Mouse (Mus musculus) limb, embryonic 13.5 days (tissue): Measurements from ENCODE around the gene Gm43064. TPM values are rescaled to one million over a fixed set of nuclear protein-coding genes. Genes with fewer than 3 reads are reported as not detected.
"Not testable (repeated sequence)": the region's sequence is repeated elsewhere in the genome, so short reads cannot be mapped to it uniquely, and the experiment has no call there.

Experiments
- ATAC-seq: fragments of 200-750 bp; cut with Nextera tagmentation; 2 replicates; pipeline ENCODE4 v1.8.0; 2017; ENCODE audit warnings: low read depth, moderate number of reproducible peaks, moderate TSS enrichment; ENCODE audit not compliant: low FRiP score
- H3K27ac ChIP-seq: fragments of 300-500 bp; sonication (generic); 2 replicates; pipeline ENCODE4 v1.5.1; 2015; ENCODE audit warnings: inconsistent platforms, mild to moderate bottlenecking, moderate library complexity
- H3K27me3 ChIP-seq: fragments of 300-500 bp; sonication (generic); 2 replicates; pipeline ENCODE4 v1.6.1; 2015; ENCODE audit warnings: mild to moderate bottlenecking, inconsistent platforms
- H3K36me3 ChIP-seq: fragments of 300-500 bp; sonication (generic); 2 replicates; pipeline ENCODE4 v1.6.1; 2015; ENCODE audit warnings: inconsistent platforms, mild to moderate bottlenecking, moderate library complexity
- H3K4me1 ChIP-seq: fragments of 300-500 bp; sonication (generic); 2 replicates; pipeline ENCODE4 v1.6.1; 2015; ENCODE audit warnings: inconsistent platforms
- H3K4me2 ChIP-seq: fragments of 300-500 bp; sonication (generic); replicated peaks from 2 replicates; pipeline ENCODE4 v1.6.1; 2015; ENCODE audit warnings: inconsistent platforms, mild to moderate bottlenecking, moderate library complexity
- H3K4me3 ChIP-seq: fragments of 300-500 bp; sonication (generic); 2 replicates; pipeline ENCODE4 v1.5.1; 2015; ENCODE audit warnings: moderate library complexity, mild to moderate bottlenecking, inconsistent platforms
- H3K9ac ChIP-seq: fragments of 300-500 bp; sonication (generic); 2 replicates; pipeline ENCODE4 v1.6.1; 2015; ENCODE audit warnings: mild to moderate bottlenecking, inconsistent platforms
- H3K9me3 ChIP-seq: fragments of 300-500 bp; sonication (generic); 2 replicates; pipeline ENCODE4 v1.6.1; 2016; ENCODE audit warnings: inconsistent platforms
- WGBS: fragments of 180-500 bp; shearing (Covaris S2); methylation state at CpG from one replicate; pipeline ENCODE4 v1.1.7; 2015; 5-methylcytosine and 5-hydroxymethylcytosine counted together
- polyA plus RNA-seq: library from polyadenylated mRNA; unstranded; fragments of >200 nt; fragmentation: Nextera tagmentation; extraction: Ambion mirVana; gene quantifications from 2 replicates; pipeline ENCODE4 v1.2.1, GENCODE M21; 2015

Gm43064 gene
- polyA plus RNA-seq, 1 experiment from 2014 or later: 0.34 TPM

GRCm38 (mm10) chr3:103805671-103806070 is 3.7 kb upstream of the Gm43064 start:
- Histone ChIP-seq H3K4me3 (no peak overlapping the region), H3K4me1 (peaks cover 22% of the 10 kb centered on the region), H3K9ac (no peak overlapping the region), H3K27me3 (no peaks in the 10 kb centered on the region), H3K27ac (no peak overlapping the region), H3K9me3 (no peaks in the 10 kb centered on the region), H3K36me3 (peaks cover 49% of the 10 kb centered on the region), H3K4me2 (no peak overlapping the region)
- 92% methylated on average over 1 of the region's 1 CpGs for WGBS
- ATAC-seq: no peak

- Histone ChIP-seq H3K27me3 (no peaks in the 10 kb centered on the region), H3K4me2 (peak overlapping the region; percentile 80), H3K9me3 (no peaks in the 10 kb centered on the region), H3K4me1 (peaks cover 14% of the 10 kb centered on the region), H3K27ac (peak overlapping the region; percentile 88), H3K4me3 (peak overlapping the region; percentile 80), H3K36me3 (peaks cover 32% of the 10 kb centered on the region), H3K9ac (peak overlapping the region; percentile 88)
- ATAC-seq: peak; percentile 45; the same call in 1 of the 2 replicates
- 2% methylated on average over 14 of the region's 14 CpGs for WGBS
Observed at GRCm38 (mm10) chr3:103809799-103810150, 402 bp downstream of the Gm43064 start.

GRCm38 (mm10) chr3:103810967-103811366 is 1.6 kb downstream of the Gm43064 start:
- H3K4me3 ChIP-seq: no peak overlapping the region
- H3K9me3 ChIP-seq: no peaks in the 10 kb centered on the region
- H3K9ac ChIP-seq: no peak overlapping the region
- H3K36me3 ChIP-seq: peaks cover 33% of the 10 kb centered on the region
- peaks cover 14% of the 10 kb centered on the region for H3K4me1 ChIP-seq
- no peaks in the 10 kb centered on the region for H3K27me3 ChIP-seq
- no peak for ATAC-seq
- no peak overlapping the region for H3K4me2 ChIP-seq
- WGBS: 92% methylated on average over 6 of the region's 6 CpGs
- no peak overlapping the region for H3K27ac ChIP-seq

GRCm38 (mm10) chr3:103827548-103827947 is 18.2 kb downstream of the Gm43064 start:
- Histone ChIP-seq H3K27ac (no peak overlapping the region), H3K9me3 (no peaks in the 10 kb centered on the region), H3K4me2 (no peak overlapping the region), H3K4me1 (no peaks in the 10 kb centered on the region), H3K4me3 (no peak overlapping the region), H3K27me3 (no peaks in the 10 kb centered on the region), H3K36me3 (peaks cover 11% of the 10 kb centered on the region), H3K9ac (no peak overlapping the region)
- no peak for ATAC-seq

- Histone ChIP-seq H3K4me3 (no peak overlapping the region), H3K36me3 (no peaks in the 10 kb centered on the region), H3K9ac (no peak overlapping the region), H3K4me1 (no peaks in the 10 kb centered on the region), H3K4me2 (no peak overlapping the region), H3K27ac (no peak overlapping the region), H3K9me3 (no peaks in the 10 kb centered on the region), H3K27me3 (no peaks in the 10 kb centered on the region)
- ATAC-seq: no peak
- WGBS: 84% methylated on average over 3 of the region's 3 CpGs
Observed at GRCm38 (mm10) chr3:103829036-103829435, 19.7 kb downstream of the Gm43064 start.

- ATAC-seq, H3K4me1 ChIP-seq: not testable (repeated sequence)
Observed at GRCm38 (mm10) chr3:103830681-103831080, 21.3 kb downstream of the Gm43064 start.

GRCm38 (mm10) chr3:103831146-103831545 is 21.8 kb downstream of the Gm43064 start:
- no peaks in the 10 kb centered on the region for H3K9me3 ChIP-seq
- no peaks in the 10 kb centered on the region for H3K4me1 ChIP-seq
- no peak overlapping the region for H3K27ac ChIP-seq
- WGBS: 79% methylated on average over 7 of the region's 7 CpGs
- ATAC-seq: no peak
- H3K4me3 ChIP-seq: no peak overlapping the region
- H3K27me3 ChIP-seq: no peaks in the 10 kb centered on the region
- no peak overlapping the region for H3K4me2 ChIP-seq
- no peak overlapping the region for H3K9ac ChIP-seq
- H3K36me3 ChIP-seq: no peaks in the 10 kb centered on the region

More at GRCm38 (mm10) chr3:103830681-103831080, 21.3 kb downstream of the Gm43064 start:
- H3K4me3 ChIP-seq, H3K27ac ChIP-seq, H3K36me3 ChIP-seq, H3K27me3 ChIP-seq, H3K4me2 ChIP-seq, H3K9ac ChIP-seq, H3K9me3 ChIP-seq: not testable (repeated sequence)
- WGBS: 42% methylated on average over 1 of the region's 1 CpGs

- no peak for ATAC-seq
- Histone ChIP-seq H3K27me3 (no peaks in the 10 kb centered on the region), H3K9ac (no peak within 1 kb of the TSS), H3K36me3 (no peaks in the 10 kb centered on the region), H3K4me3 (no peak within 1 kb of the TSS), H3K4me1 (no peaks in the 10 kb centered on the region), H3K4me2 (no peak within 1 kb of the TSS), H3K9me3 (no peaks in the 10 kb centered on the region), H3K27ac (no peak within 1 kb of the TSS)
Observed at GRCm38 (mm10) chr3:103832426-103832825, 23.1 kb downstream of the Gm43064 start, which contains the start of gene Bcl2l15. Gene Bcl2l15 (plus strand): TSS chr3:103832601.

GRCm38 (mm10) chr3:103834001-103834400 is 24.6 kb downstream of the Gm43064 start:
- H3K4me3 ChIP-seq: no peak overlapping the region
- no peaks in the 10 kb centered on the region for H3K27me3 ChIP-seq
- no peaks in the 10 kb centered on the region for H3K9me3 ChIP-seq
- H3K4me2 ChIP-seq: no peak overlapping the region
- no peaks in the 10 kb centered on the region for H3K36me3 ChIP-seq
- no peaks in the 10 kb centered on the region for H3K4me1 ChIP-seq
- H3K27ac ChIP-seq: no peak overlapping the region
- H3K9ac ChIP-seq: no peak overlapping the region
- WGBS: 89% methylated on average over 2 of the region's 2 CpGs
- no peak for ATAC-seq

- Histone ChIP-seq H3K27ac (no peak overlapping the region), H3K4me1 (no peaks in the 10 kb centered on the region), H3K4me2 (no peak overlapping the region), H3K9me3 (no peaks in the 10 kb centered on the region), H3K4me3 (no peak overlapping the region), H3K9ac (peak overlapping the region; percentile 20; the same call in 1 of the 2 replicates), H3K36me3 (no peaks in the 10 kb centered on the region), H3K27me3 (no peaks in the 10 kb centered on the region)
- ATAC-seq: no peak
- WGBS: 69% methylated on average over 6 of the region's 6 CpGs
Observed at GRCm38 (mm10) chr3:103835272-103835950, 26.0 kb downstream of the Gm43064 start.

- Histone ChIP-seq H3K36me3 (no peaks in the 10 kb centered on the region), H3K27me3 (no peaks in the 10 kb centered on the region), H3K4me2 (no peak overlapping the region), H3K9me3 (no peaks in the 10 kb centered on the region), H3K4me1 (no peaks in the 10 kb centered on the region), H3K4me3 (no peak overlapping the region), H3K9ac (peak overlapping the region; percentile 20; the same call in 1 of the 2 replicates), H3K27ac (no peak overlapping the region)
- ATAC-seq: no peak
- WGBS: 75% methylated on average over 10 of the region's 10 CpGs
Observed at GRCm38 (mm10) chr3:103835951-103836310, 26.6 kb downstream of the Gm43064 start.

GRCm38 (mm10) chr3:103836453-103836852 is 27.1 kb downstream of the Gm43064 start:
- WGBS: 90% methylated on average over 5 of the region's 5 CpGs
- Histone ChIP-seq H3K9me3 (no peaks in the 10 kb centered on the region), H3K4me3 (no peak overlapping the region)

GRCm38 (mm10) chr3:103839711-103840110 is 30.3 kb downstream of the Gm43064 start:
- no peak for ATAC-seq
- Histone ChIP-seq H3K4me2 (no peak overlapping the region), H3K9ac (no peak overlapping the region), H3K27me3 (no peaks in the 10 kb centered on the region), H3K4me1 (no peaks in the 10 kb centered on the region), H3K4me3 (no peak overlapping the region), H3K27ac (no peak overlapping the region), H3K36me3 (no peaks in the 10 kb centered on the region), H3K9me3 (no peaks in the 10 kb centered on the region)
- 90% methylated on average over 6 of the region's 6 CpGs for WGBS

More at GRCm38 (mm10) chr3:103836453-103836852, 27.1 kb downstream of the Gm43064 start:
- Histone ChIP-seq H3K4me1 (no peaks in the 10 kb centered on the region), H3K27me3 (no peaks in the 10 kb centered on the region), H3K9ac (no peak overlapping the region), H3K36me3 (no peaks in the 10 kb centered on the region), H3K4me2 (no peak overlapping the region), H3K27ac (no peak overlapping the region)
- no peak for ATAC-seq
